Mouse (Mus musculus) left cerebral cortex, adult 8-10 months (tissue): ENCODE results near the gene Dnaja4. TPM values are rescaled to one million over a fixed set of nuclear protein-coding genes. Genes with fewer than 3 reads are reported as not detected.

ENCODE experiments used
- DNase-seq, 2 experiments: peaks; one replicate each; pipeline ENCODE4 v3.0.0; 2022; ENCODE audit warnings: low spot score in 2 of 2
- microRNA-seq, 2 experiments: library from miRNA; unstranded; fragments of <30 nt; microRNA quantifications; one replicate each; pipeline ENCODE4 v1.2.0; 2022
- total RNA-seq, 4 experiments: library from RNA; stranded (reverse); gene quantifications; 2 replicates each; pipeline ENCODE4 v1.2.4; 2022

Gene Dnaja4
- total RNA-seq, 4 experiments from 2014 or later = 34.6 to 42.9 (median 38.1) TPM

- DNase-seq = no peak
Measured at GRCm38 (mm10) chr9:54750215-54750981, 51.7 kb downstream of the Dnaja4 start.

GRCm38 (mm10) chr9:54751684-54752083 is 53.0 kb downstream of the Dnaja4 start:
- no peak for DNase-seq

- no peak for DNase-seq
Measured at GRCm38 (mm10) chr9:54752201-54752943, 53.7 kb downstream of the Dnaja4 start.

GRCm38 (mm10) chr9:54752944-54753295 is 54.2 kb downstream of the Dnaja4 start:
- DNase-seq = no peak

GRCm38 (mm10) chr9:54759592-54759991 is 60.9 kb downstream of the Dnaja4 start:
- no peak for DNase-seq

GRCm38 (mm10) chr9:54764091-54764490 is 65.4 kb downstream of the Dnaja4 start:
- no peak for DNase-seq

- DNase-seq = no peak
Measured at GRCm38 (mm10) chr9:54764561-54765217, 66.0 kb downstream of the Dnaja4 start, which contains the start of gene Crabp1. Gene Crabp1 (plus strand): TSS chr9:54764748.

GRCm38 (mm10) chr9:54765336-54766085 is 66.8 kb downstream of the Dnaja4 start:
- no peak for DNase-seq

Small RNAs within 50 kb of the gene (microRNA-seq; reads per million reads assigned to microRNA genes)
- gene Mir5710 = 0.66 to 1.3 reads per million in 2 experiments

Other genes starting within 250 kb of the Dnaja4 start
- gene Dmxl2, start 197.2 kb upstream of the Dnaja4 start, total RNA-seq = 100 to 1,000 TPM; 185 to 210 (median 193) TPM
- gene Sh2d7, start 159.9 kb upstream of the Dnaja4 start, total RNA-seq = under 1 TPM in 1 of 4 experiments, not detected in 3; 0.21 TPM
- 10 to 100 TPM; 23.8 to 29.4 (median 24.7) TPM for gene Cib2, start 138.7 kb upstream of the Dnaja4 start, total RNA-seq
- 100 to 1,000 TPM; 164 to 185 (median 182) TPM for gene Idh3a, start 112.5 kb upstream of the Dnaja4 start, total RNA-seq
- 100 to 1,000 TPM; 111 to 132 (median 117) TPM for gene Acsbg1, start 37.0 kb upstream of the Dnaja4 start, total RNA-seq
- 10 to 100 TPM; 52.9 to 61.1 (median 53.4) TPM for gene Wdr61, start 35.6 kb downstream of the Dnaja4 start, total RNA-seq
- 1 to 10 TPM; 3.4 to 8.4 (median 6.4) TPM for gene Crabp1, start 65.9 kb downstream of the Dnaja4 start, total RNA-seq
- gene Ireb2, start 164.9 kb downstream of the Dnaja4 start, total RNA-seq = 10 to 100 TPM; 44.4 to 53.0 (median 48.8) TPM
- gene Hykk, start 218.4 kb downstream of the Dnaja4 start, total RNA-seq = 1 to 10 TPM; 2.2 to 2.7 (median 2.6) TPM